Mouse (Mus musculus): ENCODE measurements around the gene Snd1. TPM values are rescaled to one million over a fixed set of nuclear protein-coding genes. Genes with fewer than 3 reads are reported as not detected.

The Snd1 gene
- polyA plus RNA-seq, 1 experiment from 2014 or later = 82.0 TPM

GRCm38 (mm10) chr6:28672388-28672787 lies 197.4 kb downstream of the Snd1 start:
- WGBS = 64% methylated on average over 1 of the region's 1 CpGs
- no peak overlapping the region for H3K4me3 ChIP-seq

GRCm38 (mm10) chr6:28674686-28675085 lies 199.7 kb downstream of the Snd1 start:
- ATAC-seq (replicated peaks) = no peak
- Histone ChIP-seq H3K27ac (no peak overlapping the region), H3K4me3 (no peak overlapping the region), H3K9ac (no peak overlapping the region), H3K4me1 (no peaks in the 10 kb centered on the region), H3K4me2 (no peak overlapping the region), H3K9me3 (no peaks in the 10 kb centered on the region), H3K36me3 (replicated peaks) (no peaks in the 10 kb centered on the region), H3K27me3 (replicated peaks) (no peaks in the 10 kb centered on the region)
- 100% methylated on average over 1 of the region's 1 CpGs for WGBS

More at GRCm38 (mm10) chr6:28672388-28672787, 197.4 kb downstream of the Snd1 start:
- H3K36me3 ChIP-seq (replicated peaks) = no peaks in the 10 kb centered on the region
- H3K9ac ChIP-seq = no peak overlapping the region
- no peak overlapping the region for H3K4me2 ChIP-seq
- H3K9me3 ChIP-seq = no peaks in the 10 kb centered on the region
- H3K27ac ChIP-seq = no peak overlapping the region
- H3K4me1 ChIP-seq = no peaks in the 10 kb centered on the region
- ATAC-seq (replicated peaks) = peak; percentile 52; the same call in 1 of the 2 replicates
- no peaks in the 10 kb centered on the region for H3K27me3 ChIP-seq (replicated peaks)

DNA sequence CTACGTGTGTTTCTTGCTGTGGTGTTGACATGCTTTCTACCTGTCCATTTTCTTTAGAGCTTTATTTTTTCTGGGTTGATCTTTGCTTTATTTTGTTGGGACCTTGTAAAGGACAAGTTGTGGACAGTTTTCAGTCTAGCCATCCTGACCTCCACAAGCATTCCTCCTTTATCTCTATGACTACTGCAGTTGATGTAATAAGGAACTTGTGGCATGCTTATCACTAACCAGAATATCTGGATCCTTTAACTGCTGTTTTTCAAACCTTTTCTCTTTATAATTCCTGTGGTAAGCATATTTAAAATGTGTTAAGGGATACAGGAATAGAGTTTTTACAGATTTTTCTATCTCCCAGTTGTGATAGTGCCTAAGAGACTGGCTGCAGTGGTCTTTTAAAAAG lies 204.0 kb downstream of the Snd1 start:
- no peaks in the 10 kb centered on the region for H3K4me1 ChIP-seq
- H3K27ac ChIP-seq = no peak overlapping the region
- no peaks in the 10 kb centered on the region for H3K27me3 ChIP-seq (replicated peaks)
- no peaks in the 10 kb centered on the region for H3K9me3 ChIP-seq
- ATAC-seq (replicated peaks) = no peak
- H3K4me2 ChIP-seq = no peak overlapping the region
- 77% methylated on average over 1 of the region's 1 CpGs for whole genome bisulfite sequencing
- H3K4me3 ChIP-seq = no peak overlapping the region
- no peaks in the 10 kb centered on the region for H3K36me3 ChIP-seq (replicated peaks)
- H3K9ac ChIP-seq = no peak overlapping the region

DNA sequence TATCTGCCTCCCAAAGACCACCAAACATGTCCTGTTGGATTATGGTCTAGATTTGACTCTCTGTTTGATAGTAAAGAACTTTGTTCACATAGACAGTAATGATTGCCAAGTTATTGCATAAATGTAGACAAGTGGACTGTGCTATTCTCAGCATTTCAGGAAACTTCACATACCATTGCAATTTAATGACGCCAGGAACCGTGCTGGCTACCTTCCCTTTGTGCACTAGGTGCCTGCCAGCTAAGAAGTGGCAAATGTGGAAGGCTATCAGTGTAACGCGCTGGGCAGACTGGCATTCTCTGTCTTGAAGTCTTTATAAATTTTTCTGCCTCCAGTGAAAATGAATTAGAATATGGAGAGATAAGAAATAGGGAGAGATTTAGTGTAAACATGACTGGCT lies 205.6 kb downstream of the Snd1 start:
- Histone ChIP-seq H3K27ac (no peak overlapping the region), H3K9ac (no peak overlapping the region), H3K4me1 (no peaks in the 10 kb centered on the region), H3K4me2 (no peak overlapping the region), H3K9me3 (no peaks in the 10 kb centered on the region), H3K4me3 (no peak overlapping the region), H3K36me3 (replicated peaks) (no peaks in the 10 kb centered on the region), H3K27me3 (replicated peaks) (no peaks in the 10 kb centered on the region)
- 83% methylated on average over 4 of the region's 4 CpGs for WGBS
- ATAC-seq (replicated peaks) = no peak

DNA sequence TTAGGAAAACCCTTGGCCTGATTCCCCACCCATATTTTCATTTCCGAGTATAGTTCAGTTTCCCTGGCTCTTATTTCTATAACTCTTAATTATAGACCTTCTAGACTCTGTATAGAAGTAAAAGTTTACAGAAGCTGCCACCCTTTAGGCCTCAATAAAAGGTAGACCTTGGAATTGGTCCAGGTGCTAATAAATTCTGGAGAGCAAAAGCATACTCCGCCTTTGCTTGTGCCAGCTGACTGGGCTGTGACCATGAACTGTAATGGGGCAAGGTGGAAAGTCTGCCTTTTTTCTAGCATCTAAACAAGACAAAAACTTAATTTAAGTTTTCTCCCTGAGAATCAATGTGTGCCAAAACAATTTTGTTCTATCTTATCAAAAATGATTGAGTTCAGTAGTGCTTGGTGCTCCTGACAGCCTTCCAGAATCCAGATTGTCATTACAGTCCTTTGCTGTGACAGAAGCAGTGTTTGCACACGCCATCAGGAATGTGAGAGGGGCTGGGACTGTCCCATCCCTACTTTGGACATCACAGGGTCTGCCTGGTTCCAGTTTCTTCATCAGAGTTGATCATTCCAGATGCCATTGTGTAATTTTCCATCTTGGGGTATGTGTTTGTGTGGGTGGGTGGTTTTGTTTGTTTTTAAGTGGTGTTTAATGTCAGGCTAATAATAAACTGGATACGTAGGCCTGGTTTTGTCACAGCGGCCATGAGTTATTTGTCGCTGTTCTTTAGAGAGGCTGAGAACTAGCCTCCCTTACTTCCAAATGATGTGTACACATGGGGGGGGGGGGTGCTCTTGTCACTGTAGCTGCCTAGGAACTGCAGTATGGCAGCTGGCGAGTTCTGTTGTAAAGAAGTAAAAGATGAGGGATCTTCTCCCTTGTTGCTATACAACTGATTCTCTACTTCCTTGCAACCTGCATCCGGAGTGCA lies 206.8 kb downstream of the Snd1 start:
- Histone ChIP-seq H3K36me3 (replicated peaks) (no peaks in the 10 kb centered on the region), H3K9ac (no peak overlapping the region), H3K4me3 (no peak overlapping the region), H3K4me2 (no peak overlapping the region), H3K27me3 (replicated peaks) (no peaks in the 10 kb centered on the region), H3K27ac (no peak overlapping the region), H3K4me1 (no peaks in the 10 kb centered on the region), H3K9me3 (no peaks in the 10 kb centered on the region)
- no peak for ATAC-seq (replicated peaks)
- WGBS = 90% methylated on average over 8 of the region's 8 CpGs

GRCm38 (mm10) chr6:28685052-28685451 lies 210.1 kb downstream of the Snd1 start:
- Histone ChIP-seq H3K9ac (no peak overlapping the region), H3K4me3 (no peak overlapping the region), H3K4me1 (no peaks in the 10 kb centered on the region), H3K27me3 (replicated peaks) (no peaks in the 10 kb centered on the region), H3K36me3 (replicated peaks) (no peaks in the 10 kb centered on the region), H3K9me3 (no peaks in the 10 kb centered on the region), H3K27ac (no peak overlapping the region), H3K4me2 (no peak overlapping the region)
- WGBS = 34% methylated on average over 3 of the region's 3 CpGs
- ATAC-seq (replicated peaks) = no peak

DNA sequence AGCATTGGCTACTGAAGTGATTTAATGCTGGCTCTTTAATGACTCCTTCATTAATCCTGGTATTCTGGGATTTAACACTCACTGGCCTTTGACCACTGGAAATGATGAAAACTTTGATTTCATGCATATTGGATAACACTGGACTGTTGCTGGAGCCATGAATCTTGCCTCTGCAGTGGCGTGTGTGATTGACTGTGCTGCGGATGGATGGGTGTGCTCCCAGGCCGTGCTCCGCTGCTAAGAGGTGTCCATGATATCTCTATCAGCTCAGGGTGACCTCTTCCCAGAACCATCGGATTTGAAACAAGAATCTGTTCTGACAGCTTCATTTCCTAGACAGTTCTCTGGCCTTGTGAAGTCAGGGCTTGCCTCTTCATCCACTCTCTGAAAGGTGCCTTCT lies 210.8 kb downstream of the Snd1 start:
- ATAC-seq (replicated peaks) = no peak

GRCm38 (mm10) chr6:28687776-28688175 lies 212.8 kb downstream of the Snd1 start:
- Histone ChIP-seq H3K27me3 (replicated peaks) (no peaks in the 10 kb centered on the region), H3K9me3 (no peaks in the 10 kb centered on the region), H3K27ac (no peak overlapping the region), H3K4me1 (no peaks in the 10 kb centered on the region), H3K4me3 (no peak overlapping the region), H3K4me2 (no peak overlapping the region), H3K36me3 (replicated peaks) (no peaks in the 10 kb centered on the region), H3K9ac (no peak overlapping the region)
- no peak for ATAC-seq (replicated peaks)
- WGBS = 93% methylated on average over 5 of the region's 5 CpGs

More for the DNA sequence above, 210.8 kb downstream of the Snd1 start:
- Histone ChIP-seq H3K4me1 (no peaks in the 10 kb centered on the region), H3K27ac (no peak overlapping the region), H3K27me3 (replicated peaks) (no peaks in the 10 kb centered on the region), H3K4me2 (no peak overlapping the region), H3K9ac (no peak overlapping the region), H3K4me3 (no peak overlapping the region), H3K9me3 (no peaks in the 10 kb centered on the region), H3K36me3 (replicated peaks) (no peaks in the 10 kb centered on the region)
- WGBS = 69% methylated on average over 5 of the region's 5 CpGs

- no peak for ATAC-seq (replicated peaks)
- Histone ChIP-seq H3K4me1 (no peaks in the 10 kb centered on the region), H3K4me2 (no peak overlapping the region), H3K27me3 (replicated peaks) (no peaks in the 10 kb centered on the region), H3K9ac (no peak overlapping the region), H3K9me3 (no peaks in the 10 kb centered on the region), H3K27ac (no peak overlapping the region), H3K4me3 (no peak overlapping the region), H3K36me3 (replicated peaks) (no peaks in the 10 kb centered on the region)
Observed at GRCm38 (mm10) chr6:28692659-28693058, 217.7 kb downstream of the Snd1 start.

- Histone ChIP-seq H3K27ac (no peak overlapping the region), H3K4me2 (no peak overlapping the region), H3K36me3 (replicated peaks) (no peaks in the 10 kb centered on the region), H3K4me3 (no peak overlapping the region), H3K27me3 (replicated peaks) (no peaks in the 10 kb centered on the region), H3K9me3 (no peaks in the 10 kb centered on the region), H3K4me1 (no peaks in the 10 kb centered on the region), H3K9ac (no peak overlapping the region)
- WGBS = 94% methylated on average over 3 of the region's 3 CpGs
- ATAC-seq (replicated peaks) = no peak
Observed at GRCm38 (mm10) chr6:28697214-28697613, 222.3 kb downstream of the Snd1 start.

GRCm38 (mm10) chr6:28704612-28705011 lies 229.7 kb downstream of the Snd1 start:
- no peak overlapping the region for H3K27ac ChIP-seq
- H3K36me3 ChIP-seq (replicated peaks) = no peaks in the 10 kb centered on the region
- WGBS = 56% methylated on average over 6 of the region's 6 CpGs
- H3K4me3 ChIP-seq = no peak overlapping the region
- H3K9ac ChIP-seq = no peak overlapping the region
- H3K4me1 ChIP-seq = peaks cover 24% of the 10 kb centered on the region
- H3K9me3 ChIP-seq = no peaks in the 10 kb centered on the region
- no peak overlapping the region for H3K4me2 ChIP-seq
- no peaks in the 10 kb centered on the region for H3K27me3 ChIP-seq (replicated peaks)
- no peak for ATAC-seq (replicated peaks)

DNA sequence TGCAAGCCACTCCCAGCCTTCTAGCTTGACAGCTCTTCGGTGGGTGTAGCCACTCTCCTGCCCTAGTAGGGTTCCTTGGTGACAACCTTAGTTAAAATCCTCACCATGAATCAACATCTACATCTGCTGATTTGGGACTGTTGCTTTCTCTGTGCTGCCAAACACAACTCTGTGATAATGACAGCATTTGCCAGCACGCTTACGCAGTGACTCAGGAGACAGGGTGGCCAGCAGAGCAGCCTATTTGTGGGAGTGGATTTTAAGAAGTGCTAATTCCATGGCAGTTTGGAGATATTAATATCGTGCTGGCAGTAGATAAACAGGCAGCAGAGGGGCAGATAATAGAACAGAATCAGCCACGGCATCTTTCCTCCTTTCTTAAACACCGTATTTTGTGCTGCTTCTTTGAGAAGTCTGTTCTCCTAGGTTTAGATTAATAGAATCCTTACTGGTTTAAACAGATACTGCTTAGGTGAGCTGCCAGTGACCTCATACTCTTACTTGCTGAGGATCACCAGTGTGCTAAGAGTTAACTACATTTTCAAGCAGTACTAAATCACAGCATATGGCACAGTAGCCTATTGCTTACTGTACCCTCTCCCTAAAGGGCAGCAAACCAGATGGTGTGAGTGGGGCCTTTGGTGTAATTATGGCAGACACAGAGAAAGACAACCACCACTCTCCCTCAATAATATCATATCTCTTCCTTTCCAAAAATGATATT lies 230.6 kb downstream of the Snd1 start:
- no peaks in the 10 kb centered on the region for H3K27me3 ChIP-seq (replicated peaks)
- H3K4me3 ChIP-seq = no peak overlapping the region
- no peaks in the 10 kb centered on the region for H3K9me3 ChIP-seq
- WGBS = 49% methylated on average over 6 of the region's 6 CpGs
- peak overlapping the region; percentile 52 for H3K27ac ChIP-seq
- ATAC-seq (replicated peaks) = peak; percentile 62; the same call in 1 of the 2 replicates
- H3K9ac ChIP-seq = no peak overlapping the region
- peaks cover 24% of the 10 kb centered on the region for H3K4me1 ChIP-seq
- H3K4me2 ChIP-seq = no peak overlapping the region
- H3K36me3 ChIP-seq (replicated peaks) = no peaks in the 10 kb centered on the region
